Mouse (Mus musculus): ENCODE measurements around the gene Gm8300.
"Not testable (repeated sequence)": the region's sequence is repeated elsewhere in the genome, so short reads cannot be mapped to it uniquely, and the experiment has no call there.

DNA sequence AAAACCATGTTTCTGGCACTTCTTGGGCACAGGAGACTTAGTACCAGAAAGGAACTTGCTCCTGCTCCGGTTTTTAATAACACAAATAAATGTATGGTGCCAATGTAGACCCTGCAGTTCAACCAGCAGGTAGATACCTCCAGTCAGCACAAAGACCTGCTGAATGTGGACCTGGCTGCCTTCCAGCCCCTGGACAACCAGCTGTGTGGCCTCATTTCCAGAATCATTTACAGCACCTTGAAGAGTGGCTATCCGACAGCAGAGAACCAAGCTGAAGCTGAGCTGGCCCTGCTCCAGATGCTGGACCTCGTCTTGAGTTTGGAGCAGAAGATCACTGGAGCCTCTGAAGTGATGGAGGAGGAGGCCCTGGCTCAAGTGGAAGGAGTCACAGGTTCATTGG lies 5.5 kb downstream of the Gm8300 start:
- TF ChIP-seq CTCF (IDR thresholded peaks at IDR 0.05; ENCODE audit: borderline replicate concordance, insufficient read depth, low read length); POLR2A (IDR thresholded peaks at IDR 0.05; ENCODE audit: low read depth, low read length): not testable (repeated sequence)
